Mouse (Mus musculus) embryonic facial prominence, embryonic 13.5 days (tissue): ENCODE results near the gene Arpc2. TPM values are rescaled to one million over a fixed set of nuclear protein-coding genes. Genes with fewer than 3 reads are reported as not detected.

Experiments
- ATAC-seq: fragments of 200-750 bp; cut with Nextera tagmentation; 2 replicates; pipeline ENCODE4 v1.8.0; 2017; ENCODE audit warnings: low read depth; ENCODE audit not compliant: insufficient number of reproducible peaks, insufficient read depth, low FRiP score, low TSS enrichment
- H3K27ac ChIP-seq: fragments of 300-500 bp; sonication (generic); 2 replicates; pipeline ENCODE4 v1.5.1; 2015; ENCODE audit warnings: moderate library complexity, mild to moderate bottlenecking, inconsistent platforms
- H3K27me3 ChIP-seq: fragments of 300-500 bp; sonication (generic); 2 replicates; pipeline ENCODE4 v1.6.1; 2015; ENCODE audit warnings: mild to moderate bottlenecking, inconsistent platforms
- H3K36me3 ChIP-seq: fragments of 300-500 bp; sonication (generic); 2 replicates; pipeline ENCODE4 v1.6.1; 2015; ENCODE audit warnings: mild to moderate bottlenecking, inconsistent platforms
- H3K4me1 ChIP-seq: fragments of 300-500 bp; sonication (generic); 2 replicates; pipeline ENCODE4 v1.6.1; 2015; ENCODE audit warnings: inconsistent platforms
- H3K4me2 ChIP-seq: fragments of 300-500 bp; sonication (generic); 2 replicates; pipeline ENCODE4 v1.6.1; 2015; ENCODE audit warnings: moderate library complexity, mild to moderate bottlenecking, inconsistent platforms
- H3K4me3 ChIP-seq: fragments of 300-500 bp; sonication (generic); 2 replicates; pipeline ENCODE4 v1.5.1; 2015; ENCODE audit warnings: mild to moderate bottlenecking, inconsistent platforms
- H3K9ac ChIP-seq: fragments of 300-500 bp; sonication (generic); 2 replicates; pipeline ENCODE4 v1.6.1; 2015; ENCODE audit warnings: mild to moderate bottlenecking, inconsistent platforms
- H3K9me3 ChIP-seq: fragments of 300-500 bp; sonication (generic); 2 replicates; pipeline ENCODE4 v1.6.1; 2016; ENCODE audit warnings: inconsistent platforms
- WGBS: fragments of 180-500 bp; shearing (Covaris S2); methylation state at CpG from one replicate; pipeline ENCODE4 v1.1.7; 2015; ENCODE audit warnings: mixed read lengths; 5-methylcytosine and 5-hydroxymethylcytosine counted together
- microRNA counts: library from miRNA; unstranded; fragments of <30 nt; microRNA quantifications from one replicate; lab custom pipeline; 2016
- microRNA-seq: library from miRNA; unstranded; fragments of <30 nt; microRNA quantifications from one replicate; pipeline ENCODE4, GENCODE M21; 2016
- polyA plus RNA-seq: library from polyadenylated mRNA; unstranded; fragments of >200 nt; fragmentation: Nextera tagmentation; extraction: Ambion mirVana; gene quantifications from 2 replicates; pipeline ENCODE4 v1.2.1, GENCODE M21; 2015

Gene Arpc2
- polyA plus RNA-seq, 1 experiment from 2014 or later, result 400 TPM

GRCm38 (mm10) chr1:74305522-74305921 lies 69.6 kb downstream of the Arpc2 start, which contains the start of gene Tmbim1:
Gene Tmbim1 (minus strand): TSS chr1:74305622.
- 0 out of 2 replicates have a peak within 1 kb of the TSS, but pooled peaks have one; percentile 86 for H3K27ac ChIP-seq
- H3K4me2 ChIP-seq, result peak within 1 kb of the TSS; percentile 85
- H3K9me3 ChIP-seq, result no peaks in the 10 kb centered on the region
- WGBS, result 85% methylated on average over 2 of the region's 2 CpGs
- H3K4me1 ChIP-seq, result peaks cover 21% of the 10 kb centered on the region
- no peak for ATAC-seq
- peak within 1 kb of the TSS; percentile 75 for H3K4me3 ChIP-seq
- H3K36me3 ChIP-seq, result no peaks in the 10 kb centered on the region
- H3K9ac ChIP-seq, result peak within 1 kb of the TSS; percentile 86; the same call in 1 of the 2 replicates
- no peaks in the 10 kb centered on the region for H3K27me3 ChIP-seq

- Histone ChIP-seq H3K4me3 (no peak overlapping the region), H3K9me3 (no peaks in the 10 kb centered on the region), H3K36me3 (no peaks in the 10 kb centered on the region), H3K4me1 (peaks cover 17% of the 10 kb centered on the region), H3K4me2 (no peak overlapping the region), H3K27me3 (no peaks in the 10 kb centered on the region), H3K27ac (no peak overlapping the region), H3K9ac (no peak overlapping the region)
- WGBS, result 94% methylated on average over 1 of the region's 1 CpGs
- no peak for ATAC-seq
Measured at GRCm38 (mm10) chr1:74307146-74307545, 71.3 kb downstream of the Arpc2 start.

- H3K9me3 ChIP-seq, result no peaks in the 10 kb centered on the region
- no peak overlapping the region for H3K9ac ChIP-seq
- WGBS, result 65% methylated on average over 10 of the region's 10 CpGs
- H3K4me3 ChIP-seq, result no peak overlapping the region
- no peak overlapping the region for H3K4me2 ChIP-seq
- no peaks in the 10 kb centered on the region for H3K36me3 ChIP-seq
- H3K27me3 ChIP-seq, result no peaks in the 10 kb centered on the region
- no peak overlapping the region for H3K27ac ChIP-seq
- peaks cover 8% of the 10 kb centered on the region; the same call in 1 of the 2 replicates for H3K4me1 ChIP-seq
- no peak for ATAC-seq
Measured at GRCm38 (mm10) chr1:74308001-74308964, 72.4 kb downstream of the Arpc2 start.

GRCm38 (mm10) chr1:74309767-74310166 lies 73.9 kb downstream of the Arpc2 start:
- Histone ChIP-seq H3K4me1 (0 out of 2 replicates have a peak, but pooled peaks cover 4% of the 10 kb centered on the region), H3K9ac (peak overlapping the region; percentile 47; the same call in 1 of the 2 replicates), H3K27me3 (no peaks in the 10 kb centered on the region), H3K36me3 (no peaks in the 10 kb centered on the region), H3K9me3 (no peaks in the 10 kb centered on the region), H3K4me3 (no peak overlapping the region), H3K4me2 (no peak overlapping the region), H3K27ac (no peak overlapping the region)
- 23% methylated on average over 3 of the region's 3 CpGs for WGBS
- ATAC-seq, result no peak

GRCm38 (mm10) chr1:74313049-74313692 lies 77.3 kb downstream of the Arpc2 start:
- 5% methylated on average over 3 of the region's 3 CpGs for WGBS
- Histone ChIP-seq H3K36me3 (no peaks in the 10 kb centered on the region), H3K27ac (no peak overlapping the region), H3K4me1 (0 out of 2 replicates have a peak, but pooled peaks cover 4% of the 10 kb centered on the region), H3K4me2 (no peak overlapping the region), H3K27me3 (no peaks in the 10 kb centered on the region), H3K4me3 (no peak overlapping the region), H3K9me3 (no peaks in the 10 kb centered on the region), H3K9ac (no peak overlapping the region)
- ATAC-seq, result no peak

- no peak overlapping the region for H3K4me2 ChIP-seq
- H3K9me3 ChIP-seq, result no peaks in the 10 kb centered on the region
- H3K4me3 ChIP-seq, result no peak overlapping the region
- H3K9ac ChIP-seq, result no peak overlapping the region
- 81% methylated on average over 3 of the region's 3 CpGs for WGBS
- no peaks in the 10 kb centered on the region for H3K27me3 ChIP-seq
- no peak overlapping the region for H3K27ac ChIP-seq
- H3K4me1 ChIP-seq, result 0 out of 2 replicates have a peak, but pooled peaks cover 3% of the 10 kb centered on the region
- H3K36me3 ChIP-seq, result no peaks in the 10 kb centered on the region
- no peak for ATAC-seq
Measured at GRCm38 (mm10) chr1:74314796-74315195, 78.9 kb downstream of the Arpc2 start.

GRCm38 (mm10) chr1:74316114-74316827 lies 80.4 kb downstream of the Arpc2 start:
- Histone ChIP-seq H3K27me3 (no peaks in the 10 kb centered on the region), H3K9ac (no peak overlapping the region), H3K27ac (no peak overlapping the region), H3K36me3 (no peaks in the 10 kb centered on the region), H3K4me2 (no peak overlapping the region), H3K4me1 (no peaks in the 10 kb centered on the region), H3K4me3 (no peak overlapping the region), H3K9me3 (no peaks in the 10 kb centered on the region)
- ATAC-seq, result no peak
- WGBS, result 73% methylated on average over 4 of the region's 4 CpGs

MicroRNAs within 50 kb of the gene (microRNA counts, 519-probe panel; counts per million panel counts)
- 2,310 counts per million, percentile 57 among the panel's probes with 10 or more counts for microRNA mmu-miR-1928 (lab: Ali Mortazavi, UCI)

Small RNA genes within 50 kb of the gene (microRNA-seq; reads per million reads assigned to microRNA genes)
- gene Mir1928, result not detected

Other genes with a start within 250 kb of the Arpc2 start
- 38.5 and 39.3 TPM in 2 replicates for gene Tns1, start 111.6 kb upstream of the Arpc2 start, polyA plus RNA-seq
- gene Rufy4, start 110.5 kb upstream of the Arpc2 start, polyA plus RNA-seq, result 0.22 and 0.23 TPM in 2 replicates
- 0.07 TPM in 1 of 2 replicates, not detected in the other for gene Cxcr2, start 82.1 kb upstream of the Arpc2 start, polyA plus RNA-seq
- not detected in 2 replicates for gene Cxcr1, start 41.5 kb upstream of the Arpc2 start, polyA plus RNA-seq
- 0.20 and 0.33 TPM in 2 replicates for gene Gpbar1, start 42.5 kb downstream of the Arpc2 start, polyA plus RNA-seq
- 224 and 225 TPM in 2 replicates for gene Aamp, start 48.7 kb downstream of the Arpc2 start, polyA plus RNA-seq
- 95.1 and 112 TPM in 2 replicates for gene Pnkd, start 48.8 kb downstream of the Arpc2 start, polyA plus RNA-seq
- gene Tmbim1, start 69.5 kb downstream of the Arpc2 start, polyA plus RNA-seq, result 28.4 and 29.4 TPM in 2 replicates
- gene Catip, start 126.0 kb downstream of the Arpc2 start, polyA plus RNA-seq, result 0.63 and 0.77 TPM in 2 replicates
- 1.8 and 2.8 TPM in 2 replicates for gene Slc11a1, start 139.1 kb downstream of the Arpc2 start, polyA plus RNA-seq
- gene Ctdsp1, start 155.4 kb downstream of the Arpc2 start, polyA plus RNA-seq, result 91.0 and 92.3 TPM in 2 replicates
- 0.20 and 2.0 TPM in 2 replicates for gene Vil1, start 173.3 kb downstream of the Arpc2 start, polyA plus RNA-seq